Mouse (Mus musculus) right cerebral cortex, adult 2 months (tissue): Measurements from ENCODE around the gene Msh2.
"Not testable (repeated sequence)": the region's sequence is repeated elsewhere in the genome, so short reads cannot be mapped to it uniquely, and the experiment has no call there.

ENCODE experiments used
- DNase-seq, 2 experiments: peaks; one replicate each; pipeline ENCODE4 v3.0.0; 2021 to 2022; ENCODE audit warnings: low spot score in 2 of 2

Msh2 gene

GRCm38 (mm10) chr17:87671890-87672660 is at the start of gene Msh2:
Gene Msh2, plus strand, starts transcription at chr17:87672330.
- DNase-seq = peak; percentile 98

GRCm38 (mm10) chr17:87625510-87626086 is 46.5 kb upstream of the Msh2 start:
- DNase-seq = no peak

GRCm38 (mm10) chr17:87628144-87628543 is 44.0 kb upstream of the Msh2 start:
- no peak for DNase-seq

GRCm38 (mm10) chr17:87628706-87629105 is 43.4 kb upstream of the Msh2 start:
- no peak for DNase-seq

GRCm38 (mm10) chr17:87637056-87637389 is 35.1 kb upstream of the Msh2 start:
- no peak for DNase-seq

- DNase-seq = no peak
Observed at GRCm38 (mm10) chr17:87639242-87639641, 32.9 kb upstream of the Msh2 start.

- no peak for DNase-seq
Observed at GRCm38 (mm10) chr17:87640272-87640671, 31.9 kb upstream of the Msh2 start.

GRCm38 (mm10) chr17:87641006-87641405 is 31.1 kb upstream of the Msh2 start:
- no peak for DNase-seq

- no peak for DNase-seq
Observed at GRCm38 (mm10) chr17:87642744-87643143, 29.4 kb upstream of the Msh2 start.

GRCm38 (mm10) chr17:87655616-87656015 is 16.5 kb upstream of the Msh2 start:
- DNase-seq = not testable (repeated sequence)

- DNase-seq = not testable (repeated sequence)
Observed at GRCm38 (mm10) chr17:87661958-87662573, 10.1 kb upstream of the Msh2 start.

- DNase-seq = no peak
Observed at GRCm38 (mm10) chr17:87664238-87664637, 7.9 kb upstream of the Msh2 start.

- DNase-seq = peak; percentile 74 to 75
Observed at GRCm38 (mm10) chr17:87665066-87665822, 6.9 kb upstream of the Msh2 start.

- DNase-seq = peak in 1 of 2 experiments; percentile 44
Observed at GRCm38 (mm10) chr17:87672677-87673286, 652 bp downstream of the Msh2 start.

GRCm38 (mm10) chr17:87676916-87677474 is 4.9 kb downstream of the Msh2 start:
- not testable (repeated sequence) for DNase-seq

- no peak for DNase-seq
Observed at GRCm38 (mm10) chr17:87677656-87678055, 5.5 kb downstream of the Msh2 start.

GRCm38 (mm10) chr17:87689217-87689616 is 17.1 kb downstream of the Msh2 start:
- DNase-seq = no peak

- DNase-seq = peak; percentile 71 to 86
Observed at GRCm38 (mm10) chr17:87691958-87692357, 19.8 kb downstream of the Msh2 start.

GRCm38 (mm10) chr17:87695874-87696465 is 23.8 kb downstream of the Msh2 start:
- DNase-seq = no peak

GRCm38 (mm10) chr17:87696814-87697213 is 24.7 kb downstream of the Msh2 start:
- DNase-seq = no peak
